Mouse (Mus musculus): ENCODE measurements around the gene Rspry1. TPM values are rescaled to one million over a fixed set of nuclear protein-coding genes. Genes with fewer than 3 reads are reported as not detected.

Rspry1 gene
- polyA plus RNA-seq, 1 experiment, result 11.5 TPM

- peak; percentile 80 for DNase-seq
- no peaks in the 10 kb centered on the region for H3K27me3 ChIP-seq (replicated peaks; ENCODE audit: control insufficient read depth, insufficient read depth, low read length)
- no peaks in the 10 kb centered on the region; the same call in 1 of the 2 replicates for H3K36me3 ChIP-seq (ENCODE audit: control insufficient read depth, insufficient read depth, low read length)
- TF ChIP-seq POLR2A (IDR thresholded peaks at IDR 0.05; ENCODE audit: low read depth, low read length), result no peak
- no peak for TF ChIP-seq CTCF (conservative IDR thresholded peaks at IDR 0.05; ENCODE audit: insufficient read depth, insufficient read length, low read depth, low read length)
- H3K27ac ChIP-seq (ENCODE audit: insufficient read depth, low read depth, low read length), result peak overlapping the region; percentile 1; the same call in 1 of the 2 replicates
- H3K4me1 ChIP-seq (ENCODE audit: control insufficient read depth, insufficient read depth, low read length), result peaks cover 20% of the 10 kb centered on the region
- WGBS, result 34% methylated on average over 2 of the region's 2 CpGs
- H3K4me3 ChIP-seq (ENCODE audit: insufficient read depth, low read depth, low read length), result no peak overlapping the region
Observed at GRCm38 (mm10) chr8:94664722-94665121, 63.0 kb downstream of the Rspry1 start.

GRCm38 (mm10) chr8:94666456-94667308, 64.9 kb downstream of the Rspry1 start, which contains the start of gene Arl2bp:
Gene Arl2bp, plus strand, starts transcription at chr8:94666600.
- under 1% methylated on average over 73 of the region's 74 CpGs for WGBS
- H3K27me3 ChIP-seq (replicated peaks; ENCODE audit: control insufficient read depth, insufficient read depth, low read length), result no peaks in the 10 kb centered on the region
- H3K36me3 ChIP-seq (ENCODE audit: control insufficient read depth, insufficient read depth, low read length), result no peaks in the 10 kb centered on the region; the same call in 1 of the 2 replicates
- peak; percentile 97 for DNase-seq
- TF ChIP-seq POLR2A (IDR thresholded peaks at IDR 0.05; ENCODE audit: low read depth, low read length) (no peak), CTCF (conservative IDR thresholded peaks at IDR 0.05; ENCODE audit: insufficient read depth, insufficient read length, low read depth, low read length) (no peak)
- H3K4me1 ChIP-seq (ENCODE audit: control insufficient read depth, insufficient read depth, low read length), result peaks cover 17% of the 10 kb centered on the region
- H3K27ac ChIP-seq (ENCODE audit: insufficient read depth, low read depth, low read length), result peak within 1 kb of the TSS; percentile 88
- peak within 1 kb of the TSS; percentile 94 for H3K4me3 ChIP-seq (ENCODE audit: insufficient read depth, low read depth, low read length)

- Histone ChIP-seq H3K4me1 (ENCODE audit: control insufficient read depth, insufficient read depth, low read length) (no peaks in the 10 kb centered on the region), H3K36me3 (ENCODE audit: control insufficient read depth, insufficient read depth, low read length) (no peaks in the 10 kb centered on the region; the same call in none of the 2 replicates), H3K27me3 (replicated peaks; ENCODE audit: control insufficient read depth, insufficient read depth, low read length) (no peaks in the 10 kb centered on the region), H3K4me3 (ENCODE audit: insufficient read depth, low read depth, low read length) (no peak overlapping the region), H3K27ac (ENCODE audit: insufficient read depth, low read depth, low read length) (no peak overlapping the region)
- WGBS, result 67% methylated on average over 5 of the region's 5 CpGs
- no peak for TF ChIP-seq CTCF (conservative IDR thresholded peaks at IDR 0.05; ENCODE audit: insufficient read depth, insufficient read length, low read depth, low read length)
- TF ChIP-seq POLR2A (IDR thresholded peaks at IDR 0.05; ENCODE audit: low read depth, low read length), result no peak
- no peak for DNase-seq
Observed at GRCm38 (mm10) chr8:94674384-94674783, 72.6 kb downstream of the Rspry1 start.

GRCm38 (mm10) chr8:94675923-94676322, 74.2 kb downstream of the Rspry1 start:
- Histone ChIP-seq H3K36me3 (ENCODE audit: control insufficient read depth, insufficient read depth, low read length) (no peaks in the 10 kb centered on the region; the same call in none of the 2 replicates), H3K4me3 (ENCODE audit: insufficient read depth, low read depth, low read length) (no peak overlapping the region), H3K27me3 (replicated peaks; ENCODE audit: control insufficient read depth, insufficient read depth, low read length) (no peaks in the 10 kb centered on the region), H3K27ac (ENCODE audit: insufficient read depth, low read depth, low read length) (no peak overlapping the region), H3K4me1 (ENCODE audit: control insufficient read depth, insufficient read depth, low read length) (no peaks in the 10 kb centered on the region)
- WGBS, result 88% methylated on average over 6 of the region's 6 CpGs
- TF ChIP-seq CTCF (conservative IDR thresholded peaks at IDR 0.05; ENCODE audit: insufficient read depth, insufficient read length, low read depth, low read length), result no peak
- DNase-seq, result no peak

- Histone ChIP-seq H3K36me3 (ENCODE audit: control insufficient read depth, insufficient read depth, low read length) (no peaks in the 10 kb centered on the region; the same call in 1 of the 2 replicates), H3K27me3 (replicated peaks; ENCODE audit: control insufficient read depth, insufficient read depth, low read length) (no peaks in the 10 kb centered on the region), H3K27ac (ENCODE audit: insufficient read depth, low read depth, low read length) (peak overlapping the region; percentile 45; the same call in 1 of the 2 replicates), H3K4me1 (ENCODE audit: control insufficient read depth, insufficient read depth, low read length) (peaks cover 13% of the 10 kb centered on the region), H3K4me3 (ENCODE audit: insufficient read depth, low read depth, low read length) (no peak overlapping the region)
- WGBS, result 39% methylated on average over 9 of the region's 9 CpGs
- TF ChIP-seq CTCF (conservative IDR thresholded peaks at IDR 0.05; ENCODE audit: insufficient read depth, insufficient read length, low read depth, low read length) (no peak), POLR2A (IDR thresholded peaks at IDR 0.05; ENCODE audit: low read depth, low read length) (no peak)
- DNase-seq, result peak; percentile 34
Observed at GRCm38 (mm10) chr8:94678582-94678981, 76.8 kb downstream of the Rspry1 start.

- TF ChIP-seq POLR2A (IDR thresholded peaks at IDR 0.05; ENCODE audit: low read depth, low read length), result no peak
- 0 out of 2 replicates have a peak, but pooled peaks have one; percentile 5 for TF ChIP-seq CTCF (conservative IDR thresholded peaks at IDR 0.05; ENCODE audit: insufficient read depth, insufficient read length, low read depth, low read length)
- Histone ChIP-seq H3K4me3 (ENCODE audit: insufficient read depth, low read depth, low read length) (no peak overlapping the region), H3K27me3 (replicated peaks; ENCODE audit: control insufficient read depth, insufficient read depth, low read length) (no peaks in the 10 kb centered on the region), H3K4me1 (ENCODE audit: control insufficient read depth, insufficient read depth, low read length) (peaks cover 23% of the 10 kb centered on the region), H3K27ac (ENCODE audit: insufficient read depth, low read depth, low read length) (no peak overlapping the region), H3K36me3 (ENCODE audit: control insufficient read depth, insufficient read depth, low read length) (no peaks in the 10 kb centered on the region; the same call in 1 of the 2 replicates)
- no peak for DNase-seq
- 91% methylated on average over 3 of the region's 3 CpGs for WGBS
Observed at GRCm38 (mm10) chr8:94680414-94680813, 78.7 kb downstream of the Rspry1 start.
